Mouse (Mus musculus) liver, embryonic 14.5 days (tissue): Measurements from ENCODE around the gene Ikzf2. TPM values are rescaled to one million over a fixed set of nuclear protein-coding genes. Genes with fewer than 3 reads are reported as not detected.

Experiments
- ATAC-seq: fragments of 200-750 bp; cut with Nextera tagmentation; 2 replicates; pipeline ENCODE4 v1.8.0; 2017; ENCODE audit warnings: moderate number of reproducible peaks, mild to moderate bottlenecking, moderate library complexity; ENCODE audit not compliant: insufficient read depth
- DNase-seq, 3 experiments: peaks; one replicate each; pipeline ENCODE4 v3.0.0-alpha.2; 2012 to 2013; ENCODE audit warnings: low read depth in 3 of 3, low spot score in 3 of 3
- H3K27ac ChIP-seq: fragments of 300-500 bp; sonication (generic); 2 replicates; pipeline ENCODE4 v1.5.1; 2014; ENCODE audit warnings: moderate library complexity, mild to moderate bottlenecking, control low read depth, inconsistent platforms
- H3K27me3 ChIP-seq: fragments of 300-500 bp; sonication (generic); 2 replicates; pipeline ENCODE4 v1.6.1; 2014; ENCODE audit warnings: mild to moderate bottlenecking, low read length, moderate library complexity; ENCODE audit not compliant: control insufficient read depth, insufficient read depth
- H3K36me3 ChIP-seq: fragments of 300-500 bp; sonication (generic); replicated peaks from 2 replicates; pipeline ENCODE4 v1.6.1; 2014; ENCODE audit warnings: low read depth; ENCODE audit not compliant: control insufficient read depth, insufficient read depth
- H3K4me1 ChIP-seq, 2 experiments: fragments of 200-500 bp in 1 of 2; fragments of 300-500 bp in 1 of 2; sonication (generic) in 1 of 2; replicated peaks; 2 replicates each; pipeline ENCODE4 v1.6.1; 2012 to 2014; ENCODE audit warnings: antibody characterized with exemption in 1 of 2, inconsistent platforms in 1 of 2, low read length in 1 of 2; ENCODE audit not compliant: control insufficient read depth in 2 of 2, insufficient read depth in 2 of 2
- H3K4me2 ChIP-seq: fragments of 300-500 bp; sonication (generic); 2 replicates; pipeline ENCODE4 v1.6.1; 2014; ENCODE audit warnings: low read depth, mild to moderate bottlenecking, control low read depth, moderate library complexity
- H3K4me3 ChIP-seq, 2 experiments: fragments of 200-500 bp in 1 of 2; fragments of 300-500 bp in 1 of 2; sonication (generic) in 1 of 2; 2 replicates each; pipeline ENCODE4 v1.5.1; 2012 to 2014; ENCODE audit warnings: low read depth in 2 of 2, low read length in 2 of 2, mild to moderate bottlenecking in 2 of 2, control low read depth in 1 of 2, inconsistent platforms in 1 of 2, moderate library complexity in 1 of 2; ENCODE audit not compliant: insufficient read depth in 1 of 2
- H3K9ac ChIP-seq: fragments of 300-500 bp; sonication (generic); replicated peaks from 2 replicates; pipeline ENCODE4 v1.6.1; 2014; ENCODE audit warnings: mild to moderate bottlenecking, control low read depth, moderate library complexity
- H3K9me3 ChIP-seq: fragments of 300-500 bp; sonication (generic); 2 replicates; pipeline ENCODE4 v1.6.1; 2016; ENCODE audit warnings: low read length, mixed read lengths; ENCODE audit not compliant: control insufficient read depth
- CTCF ChIP-seq: IDR thresholded peaks from 2 replicates; pipeline ENCODE4 v1.5.1; 2016; ENCODE audit warnings: antibody characterized with exemption, low read depth, control low read depth
- EP300 ChIP-seq: IDR thresholded peaks from 2 replicates; pipeline ENCODE4 v1.6.1; 2016; ENCODE audit warnings: antibody characterized with exemption, low read depth
- WGBS: fragments of 180-500 bp; shearing (Covaris S2); extraction: QIAGEN DNeasy Blood & Tissue Kit; methylation state at CpG from one replicate; pipeline ENCODE4 v1.1.7; 2014; ENCODE audit not compliant: insufficient replicate concordance; 5-methylcytosine and 5-hydroxymethylcytosine counted together
- polyA plus RNA-seq, 2 experiments: library from polyadenylated mRNA; depleted of rRNA in 1 of 2; stranded (reverse) in 1 of 2; unstranded in 1 of 2; fragments of >200 nt; fragmentation: Nextera tagmentation in 1 of 2; extraction: Ambion mirVana in 1 of 2; gene quantifications; 2 replicates each; pipeline versions ENCODE4 v1.2.1 to v1.2.3; 2012 to 2014

Ikzf2 gene
- polyA plus RNA-seq, 2 experiments: 0.19 to 0.30 TPM

GRCm38 (mm10) chr1:69606844-69607243 is 80.2 kb downstream of the Ikzf2 start:
- no peak overlapping the region for H3K4me3 ChIP-seq
- no peak overlapping the region for H3K9ac ChIP-seq
- no peak for TF ChIP-seq EP300
- no peak for TF ChIP-seq CTCF
- DNase-seq (no peak), ATAC-seq (no peak)
- 31% methylated on average over 1 of the region's 1 CpGs for WGBS
- peaks cover 0 to 7% of the 10 kb centered on the region in 2 experiments; a peak in 3 of 4 replicates for H3K4me1 ChIP-seq
- H3K36me3 ChIP-seq: no peaks in the 10 kb centered on the region
- no peaks in the 10 kb centered on the region for H3K27me3 ChIP-seq
- H3K9me3 ChIP-seq: no peaks in the 10 kb centered on the region
- no peak overlapping the region for H3K4me2 ChIP-seq
- H3K27ac ChIP-seq: no peak overlapping the region

- no peaks in the 10 kb centered on the region for H3K36me3 ChIP-seq
- peaks cover 0 to 5% of the 10 kb centered on the region in 2 experiments for H3K4me1 ChIP-seq
- TF ChIP-seq EP300 (no peak), CTCF (no peak)
- 30% methylated on average over 3 of the region's 3 CpGs for WGBS
- H3K27me3 ChIP-seq: no peaks in the 10 kb centered on the region
- no peaks in the 10 kb centered on the region for H3K9me3 ChIP-seq
- ATAC-seq (no peak), DNase-seq (no peak)
- H3K4me3 ChIP-seq: no peak overlapping the region
- no peak overlapping the region for H3K4me2 ChIP-seq
- H3K9ac ChIP-seq: no peak overlapping the region
- H3K27ac ChIP-seq: no peak overlapping the region
Measured at GRCm38 (mm10) chr1:69604213-69604612, 82.8 kb downstream of the Ikzf2 start.

- Histone ChIP-seq H3K9me3 (no peaks in the 10 kb centered on the region), H3K4me1 (no peaks in the 10 kb centered on the region; a peak in 1 of 4 replicates), H3K27me3 (no peaks in the 10 kb centered on the region), H3K4me2 (no peak overlapping the region), H3K9ac (no peak overlapping the region), H3K36me3 (no peaks in the 10 kb centered on the region), H3K27ac (no peak overlapping the region), H3K4me3 (no peak overlapping the region)
- WGBS: 26% methylated on average over 1 of the region's 1 CpGs
- DNase-seq: no peak
- TF ChIP-seq EP300 (no peak), CTCF (no peak)
- ATAC-seq: no peak
Measured at GRCm38 (mm10) chr1:69600954-69601353, 86.1 kb downstream of the Ikzf2 start.

- TF ChIP-seq CTCF: no peak
- TF ChIP-seq EP300: no peak
- no peak for ATAC-seq
- 73% methylated on average over 12 of the region's 12 CpGs for WGBS
Measured at GRCm38 (mm10) chr1:69599074-69599772, 87.8 kb downstream of the Ikzf2 start.

GRCm38 (mm10) chr1:69591889-69592288 is 95.2 kb downstream of the Ikzf2 start:
- H3K4me3 ChIP-seq: no peak overlapping the region
- no peak overlapping the region for H3K27ac ChIP-seq
- no peak overlapping the region for H3K4me2 ChIP-seq
- no peak overlapping the region for H3K9ac ChIP-seq
- H3K9me3 ChIP-seq: no peaks in the 10 kb centered on the region
- ATAC-seq (no peak), DNase-seq (no peak)
- WGBS: 55% methylated on average over 6 of the region's 6 CpGs
- H3K4me1 ChIP-seq: 0 out of 4 replicates have a peak, but pooled peaks cover 0 to 3% of the 10 kb centered on the region in 2 experiments
- H3K27me3 ChIP-seq: no peaks in the 10 kb centered on the region
- no peaks in the 10 kb centered on the region for H3K36me3 ChIP-seq
- no peak for TF ChIP-seq CTCF
- TF ChIP-seq EP300: no peak

More at GRCm38 (mm10) chr1:69599074-69599772, 87.8 kb downstream of the Ikzf2 start:
- H3K4me3 ChIP-seq: no peak overlapping the region
- no peaks in the 10 kb centered on the region for H3K27me3 ChIP-seq
- no peaks in the 10 kb centered on the region for H3K36me3 ChIP-seq
- H3K4me1 ChIP-seq: no peaks in the 10 kb centered on the region; a peak in 1 of 4 replicates
- H3K9ac ChIP-seq: no peak overlapping the region
- no peak overlapping the region for H3K4me2 ChIP-seq
- DNase-seq: no peak
- H3K9me3 ChIP-seq: no peaks in the 10 kb centered on the region
- no peak overlapping the region for H3K27ac ChIP-seq
